ENCODE assay signal across 14 mouse cellular contexts in genomic region chr12:37005262-37005661, GRCm38 (mm10).
"Had no signal": no experiment of that assay in that cellular context is flagged by ENCODE, and none has a peak within 500 bp of the region (broad histone marks: within the 10 kb centered on the region; RNA-seq: fewer than 3 reads in every experiment).

No protein-coding gene starts in this region.

- ATAC-seq: liver, embryonic 12.5 days; midbrain, embryonic 16.5 days had no signal

- DNase-seq: midbrain, embryonic 14.5 days; right cerebral cortex, postnatal 14 days; thymus, adult 18-20 months; thymus, postnatal 14 days; thymus, postnatal 36 days had no signal

- H3K27ac ChIP-seq: liver, embryonic 12.5 days; liver, embryonic 14.5 days; lung, embryonic 15.5 days; midbrain, embryonic 10.5 days; midbrain, embryonic 12.5 days; neural tube, embryonic 12.5 days; stomach, embryonic 15.5 days; stomach, postnatal 0 days had no signal

- H3K27me3 ChIP-seq: liver, embryonic 12.5 days; lung, embryonic 15.5 days; midbrain, embryonic 12.5 days; neural tube, embryonic 12.5 days; stomach, embryonic 15.5 days had no signal

- H3K9me3 ChIP-seq: liver, embryonic 12.5 days; lung, embryonic 15.5 days; midbrain, embryonic 10.5 days; midbrain, embryonic 12.5 days; neural tube, embryonic 12.5 days; stomach, embryonic 15.5 days had no signal

- H3K4me2 ChIP-seq: liver, embryonic 12.5 days; lung, embryonic 15.5 days; midbrain, embryonic 12.5 days; neural tube, embryonic 12.5 days; stomach, embryonic 15.5 days had no signal

- H3K4me1 ChIP-seq: liver, embryonic 12.5 days; lung, embryonic 15.5 days; midbrain, embryonic 10.5 days; midbrain, embryonic 12.5 days; neural tube, embryonic 12.5 days; stomach, embryonic 15.5 days had no signal

- H3K36me3 ChIP-seq: liver, embryonic 12.5 days; lung, embryonic 15.5 days; midbrain, embryonic 10.5 days; midbrain, embryonic 12.5 days; neural tube, embryonic 12.5 days; stomach, embryonic 15.5 days had no signal

- H3K4me3 ChIP-seq: liver, embryonic 12.5 days; lung, embryonic 15.5 days; midbrain, embryonic 10.5 days; midbrain, embryonic 12.5 days; neural tube, embryonic 12.5 days; stomach, embryonic 15.5 days had no signal

- H3K9ac ChIP-seq: liver, embryonic 12.5 days; liver, embryonic 14.5 days; lung, embryonic 15.5 days; midbrain, embryonic 12.5 days; neural tube, embryonic 12.5 days; stomach, embryonic 15.5 days had no signal
